Mouse (Mus musculus) CD4-positive, CD25-positive, alpha-beta regulatory T cell, adult 4 months (primary cell): ENCODE data around the gene Prkn. TPM values are rescaled to one million over a fixed set of nuclear protein-coding genes. Genes with fewer than 3 reads are reported as not detected.

Experiments used
- ATAC-seq: one replicate; pipeline ENCODE4 v1.8.0; 2017
- polyA plus RNA-seq, 2 experiments: library from polyadenylated mRNA; unstranded; fragments of 100-300 nt; shearing (Covaris generic); gene quantifications; one replicate each; pipeline ENCODE4 v1.2.1; 2017

The Prkn gene
- polyA plus RNA-seq, 2 experiments from 2014 or later, result 0.32 TPM; not detected in 1

DNA sequence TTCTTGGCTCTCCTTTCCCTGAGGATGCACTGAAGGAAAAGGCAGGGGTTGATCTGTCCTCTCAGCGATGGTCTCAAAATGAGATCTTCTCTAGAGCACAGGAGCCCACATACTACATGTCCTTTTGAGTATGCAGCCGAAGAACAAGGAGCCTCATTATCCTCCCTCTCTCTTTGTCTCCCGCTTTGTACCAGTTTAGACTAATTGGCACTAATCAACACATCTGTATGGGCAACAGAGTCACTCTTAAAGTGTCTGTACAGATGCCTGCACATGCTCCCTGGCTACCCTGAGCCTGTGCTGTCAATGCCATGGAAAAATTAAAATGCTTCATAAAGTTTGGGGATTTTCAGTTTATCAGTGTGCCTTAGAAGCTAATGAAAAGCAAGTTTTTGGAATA is 924.9 kb downstream of the Prkn start:
- no peak for ATAC-seq

DNA sequence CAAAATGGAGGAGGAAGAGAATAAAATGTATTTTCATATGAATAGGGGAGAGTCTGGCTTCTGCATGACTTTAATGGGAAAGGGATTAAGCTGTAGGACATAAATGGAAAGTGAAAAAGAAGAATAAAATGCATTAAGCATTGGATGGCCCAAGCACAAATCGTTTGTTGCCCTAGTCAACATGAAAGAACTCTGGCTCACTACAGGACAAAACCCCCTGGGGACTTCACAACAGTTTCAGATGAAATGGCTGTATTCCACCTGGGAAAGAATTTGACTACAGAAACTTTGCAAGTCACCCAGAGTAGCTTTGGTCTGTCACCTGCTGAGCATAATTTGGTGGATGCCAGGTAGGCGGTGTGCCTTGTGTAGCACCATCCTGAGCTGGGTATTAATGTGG is 925.4 kb downstream of the Prkn start:
- ATAC-seq, result no peak

DNA sequence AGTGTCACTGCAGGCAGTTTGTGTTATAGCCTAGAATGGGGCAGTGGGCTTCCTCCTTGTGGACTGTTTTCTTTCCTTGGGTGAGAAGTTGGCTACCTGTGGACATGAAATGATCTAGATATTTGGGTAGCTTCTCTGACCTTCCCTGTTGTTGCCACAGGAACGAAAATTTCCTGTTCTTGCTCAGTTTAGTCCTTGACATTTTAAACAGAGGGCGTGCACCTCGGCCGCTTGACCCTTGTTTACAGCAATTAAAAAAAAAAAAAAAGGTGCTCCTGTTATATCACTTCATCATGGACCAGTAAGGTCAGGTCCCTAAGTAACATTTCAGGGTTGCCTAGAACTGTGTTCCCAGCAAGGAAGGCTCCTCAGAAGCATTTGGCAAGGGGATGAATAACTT is 927.1 kb downstream of the Prkn start:
- no peak for ATAC-seq

DNA sequence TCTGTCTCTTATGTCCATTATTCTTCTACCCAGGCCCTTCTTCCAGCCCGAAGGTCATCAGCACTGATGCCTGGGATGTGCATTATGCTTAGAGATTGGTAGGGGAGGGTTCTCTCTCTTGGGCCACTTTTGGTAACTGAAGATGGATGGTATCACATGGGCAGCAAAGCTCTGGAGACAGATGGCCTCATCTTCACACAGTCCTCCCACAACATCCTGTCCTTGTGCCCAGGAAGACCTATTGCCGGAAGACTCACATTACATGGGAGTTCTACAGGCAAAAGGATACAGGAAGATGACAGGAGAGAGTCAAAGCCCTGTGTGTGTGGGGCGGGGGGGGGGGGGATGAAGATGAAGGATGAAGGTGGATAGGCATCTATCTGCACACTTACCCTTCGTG is 928.2 kb downstream of the Prkn start:
- ATAC-seq, result no peak

DNA sequence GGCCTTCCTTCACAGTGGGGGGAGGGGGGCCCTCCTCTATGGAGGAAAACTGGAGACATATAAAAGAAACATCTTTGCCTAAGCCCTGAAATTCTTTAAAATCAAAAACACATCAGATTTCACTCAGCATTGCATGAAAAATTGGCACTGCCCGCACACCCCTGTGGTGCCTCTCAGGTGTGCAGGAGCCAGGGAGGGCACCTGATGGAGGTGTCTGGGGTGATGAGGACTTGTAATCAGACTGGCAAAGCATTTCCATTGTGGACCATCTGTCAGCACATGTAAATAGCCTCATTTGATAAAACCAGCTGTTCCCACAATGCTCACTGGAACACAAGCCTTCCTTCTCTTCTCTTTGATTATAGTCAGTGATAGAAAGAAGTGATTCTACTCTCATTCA is 928.8 kb downstream of the Prkn start:
- no peak for ATAC-seq

DNA sequence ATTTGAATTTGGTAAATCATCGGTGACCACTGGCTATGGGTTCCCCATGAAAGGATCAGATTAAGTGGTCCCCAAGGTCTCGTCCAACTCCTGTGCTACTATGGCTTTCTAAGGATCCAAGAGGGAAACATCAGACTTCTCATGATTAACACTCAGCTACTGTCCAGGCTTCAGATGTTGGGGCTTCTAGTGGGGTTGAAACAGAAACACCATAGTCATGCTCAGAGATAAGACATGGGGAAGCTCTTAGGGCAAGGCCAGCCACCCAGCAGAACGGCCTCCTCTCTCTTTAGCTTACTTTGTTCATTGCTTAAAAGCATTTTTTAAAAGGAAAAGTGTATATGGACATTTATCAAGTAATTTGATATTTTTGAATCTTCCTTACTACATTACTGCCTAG is 929.3 kb downstream of the Prkn start:
- ATAC-seq, result no peak

DNA sequence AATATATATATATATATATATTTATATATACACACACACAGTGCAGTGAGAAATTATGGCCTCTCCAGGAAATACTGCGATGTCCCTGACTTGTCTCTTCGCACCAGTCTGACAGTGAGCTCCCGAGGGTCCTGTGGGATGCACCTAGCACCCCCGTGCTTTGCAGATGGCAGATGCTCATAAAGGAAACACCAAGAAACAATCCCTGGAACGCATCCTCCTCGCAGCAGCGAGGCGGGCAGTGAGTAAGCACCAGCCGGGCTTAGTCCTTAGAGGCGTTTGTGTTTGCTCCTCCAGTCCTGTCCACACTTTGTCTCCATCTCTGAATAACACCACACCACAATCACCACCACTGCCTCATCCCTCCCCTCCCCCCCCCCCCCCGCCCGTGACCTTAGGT is 939.4 kb downstream of the Prkn start:
- ATAC-seq, result no peak

DNA sequence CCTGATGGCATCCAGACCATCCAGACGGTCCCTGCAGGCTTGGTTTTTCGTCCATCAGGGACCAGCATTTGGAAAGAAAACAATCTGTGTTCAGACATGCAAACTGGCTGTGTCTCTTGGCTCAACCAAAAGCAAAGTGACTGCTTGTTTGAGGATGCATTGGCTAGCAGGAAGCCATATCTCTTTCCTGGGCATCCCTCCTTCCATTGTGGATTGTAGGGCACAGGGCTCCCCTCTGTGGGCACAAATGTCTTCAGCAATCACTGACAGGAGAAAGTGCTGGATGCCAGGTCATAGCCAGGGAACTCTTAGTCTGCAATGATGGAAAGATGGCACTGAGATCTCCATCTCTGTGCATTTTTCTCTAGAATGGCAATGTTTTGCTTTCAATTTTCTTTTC is 939.8 kb downstream of the Prkn start:
- ATAC-seq, result no peak

DNA sequence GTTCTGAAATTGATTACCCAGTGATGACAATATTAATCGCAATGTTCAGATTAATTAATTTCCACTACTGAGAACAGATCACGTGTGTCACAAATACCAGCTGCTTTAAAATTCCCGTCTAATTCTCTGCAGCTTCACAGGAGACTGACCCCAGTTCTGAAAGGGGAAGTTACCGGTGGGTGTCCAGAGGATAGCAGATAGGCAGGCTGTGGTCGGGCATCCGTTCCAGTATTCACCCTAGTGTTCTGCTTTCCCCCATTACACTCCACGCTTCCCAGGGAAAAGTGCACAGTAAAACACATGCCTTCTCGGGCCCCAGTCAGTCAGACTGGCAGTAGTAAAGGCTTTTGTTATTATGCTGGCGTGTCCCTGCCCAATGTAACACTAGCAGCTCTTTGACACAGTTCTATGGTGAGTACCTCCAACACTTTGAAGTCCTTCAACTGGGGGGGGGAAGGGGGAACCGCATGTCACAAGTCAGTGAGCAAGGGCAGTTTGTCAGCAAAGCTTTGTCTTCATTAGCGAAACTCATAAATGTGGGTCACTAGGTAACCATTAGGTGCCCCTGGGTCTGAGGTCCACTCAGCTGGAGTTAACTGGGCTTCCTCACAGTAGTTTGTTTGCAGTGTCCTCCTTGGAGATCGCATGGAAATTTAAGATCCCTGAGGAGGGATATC is 940.8 kb downstream of the Prkn start:
- no peak for ATAC-seq

DNA sequence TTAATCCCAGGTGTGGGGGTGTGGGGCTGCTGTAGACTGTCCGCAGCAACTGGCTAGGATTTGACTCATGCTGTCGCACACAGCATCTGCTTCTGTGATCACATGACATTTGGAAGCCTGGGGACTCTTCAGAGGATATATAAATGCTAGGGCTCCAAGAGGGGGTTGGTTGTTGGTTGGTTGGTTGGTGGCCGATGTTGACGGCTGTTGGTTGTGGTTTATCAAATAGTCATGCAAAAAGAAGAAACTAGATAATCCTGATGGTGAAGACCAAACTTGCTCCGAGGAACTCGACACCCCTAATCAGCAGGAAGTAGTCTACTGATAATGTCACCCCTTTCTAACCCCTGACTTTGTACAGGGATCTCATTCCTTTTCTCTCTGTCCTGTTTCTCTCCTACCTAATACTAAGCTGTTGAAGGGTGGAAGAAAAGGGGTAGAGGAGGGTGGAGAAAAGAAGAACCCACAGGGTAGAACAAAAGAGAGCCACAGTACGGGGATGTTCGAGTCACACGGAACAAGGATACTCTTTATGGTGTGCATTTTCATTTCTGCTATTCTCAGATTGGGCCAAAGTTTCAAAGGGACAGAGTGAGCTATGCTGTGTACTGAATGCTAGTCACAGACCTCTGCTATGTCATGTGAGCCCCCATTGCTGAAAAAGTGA is 948.2 kb downstream of the Prkn start:
- ATAC-seq, result no peak

DNA sequence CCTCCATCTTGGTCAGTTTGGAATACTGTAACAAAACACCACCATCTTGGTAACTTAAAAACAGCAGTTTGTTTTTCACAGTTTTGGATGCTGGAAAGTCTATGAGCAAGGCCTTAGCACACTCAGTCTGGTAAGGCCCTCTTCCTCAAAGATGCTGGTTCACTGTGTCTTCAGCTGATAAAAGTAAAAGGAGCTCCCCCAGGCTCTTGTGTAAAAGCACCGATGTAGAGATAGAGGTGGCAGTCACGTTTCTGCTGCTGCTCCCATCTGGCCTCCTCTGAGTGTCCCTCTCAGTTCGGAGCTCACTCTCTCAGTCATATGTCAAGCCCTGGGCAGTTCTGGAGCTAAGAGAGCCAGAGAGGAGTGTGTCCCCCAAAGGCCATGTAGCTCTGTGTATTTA is 955.8 kb downstream of the Prkn start:
- ATAC-seq, result no peak

DNA sequence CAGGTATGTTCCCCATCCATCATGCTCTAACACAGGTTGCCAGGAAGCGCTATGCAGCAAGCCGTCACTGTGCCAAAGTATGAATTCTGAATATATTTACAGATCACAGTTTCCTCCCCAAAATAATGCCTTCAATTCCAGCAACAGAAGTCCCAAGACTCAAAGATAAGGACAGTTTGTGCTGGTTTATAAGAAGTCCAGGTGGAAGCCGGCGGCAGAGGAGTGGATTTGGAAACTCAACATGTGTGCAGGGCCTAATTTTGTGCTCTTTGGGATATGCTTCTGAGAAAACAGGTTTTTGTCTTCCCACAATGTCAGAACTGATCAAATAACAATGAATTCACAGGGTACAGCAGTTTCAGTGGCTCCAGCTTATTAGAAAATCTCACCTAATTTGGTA is 961.0 kb downstream of the Prkn start:
- no peak for ATAC-seq

DNA sequence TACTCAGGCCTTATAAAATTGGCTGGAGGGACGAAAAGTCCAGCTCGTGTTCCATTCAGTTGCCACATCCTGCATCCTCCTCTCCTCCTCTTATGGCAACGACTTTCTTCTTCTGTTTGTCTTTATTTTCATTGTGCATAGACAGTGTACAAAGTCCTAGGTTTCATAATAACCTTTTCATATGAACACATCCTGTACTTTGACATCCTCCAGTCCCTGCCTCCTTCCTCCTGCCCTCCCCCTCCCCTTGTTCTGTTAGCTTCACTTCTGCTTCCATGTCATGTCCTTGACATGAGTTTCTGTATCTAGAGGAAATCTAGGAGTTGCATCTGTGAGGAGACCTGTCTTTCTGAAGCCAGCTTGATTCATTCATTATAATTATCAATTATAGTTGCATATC is 967.1 kb downstream of the Prkn start:
- ATAC-seq, result no peak

DNA sequence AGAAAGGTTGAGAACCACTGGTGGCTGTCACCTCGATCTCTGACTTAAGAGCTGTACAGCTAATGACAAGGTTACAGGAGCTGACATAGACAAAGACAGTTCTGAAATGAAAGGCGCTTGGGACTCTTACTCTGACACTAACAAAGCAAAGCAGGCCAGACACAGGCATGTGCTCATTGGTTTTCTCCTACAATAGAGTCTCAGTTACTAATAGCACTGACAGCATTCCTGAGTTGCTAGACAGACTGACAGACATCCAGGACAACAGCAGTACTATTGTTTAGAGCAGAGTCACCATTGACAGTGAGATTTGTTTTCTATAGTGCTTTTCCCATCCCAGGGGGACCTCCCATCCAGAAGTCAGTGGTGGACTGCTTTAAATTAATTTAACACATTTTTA is 977.7 kb downstream of the Prkn start:
- ATAC-seq, result no peak

DNA sequence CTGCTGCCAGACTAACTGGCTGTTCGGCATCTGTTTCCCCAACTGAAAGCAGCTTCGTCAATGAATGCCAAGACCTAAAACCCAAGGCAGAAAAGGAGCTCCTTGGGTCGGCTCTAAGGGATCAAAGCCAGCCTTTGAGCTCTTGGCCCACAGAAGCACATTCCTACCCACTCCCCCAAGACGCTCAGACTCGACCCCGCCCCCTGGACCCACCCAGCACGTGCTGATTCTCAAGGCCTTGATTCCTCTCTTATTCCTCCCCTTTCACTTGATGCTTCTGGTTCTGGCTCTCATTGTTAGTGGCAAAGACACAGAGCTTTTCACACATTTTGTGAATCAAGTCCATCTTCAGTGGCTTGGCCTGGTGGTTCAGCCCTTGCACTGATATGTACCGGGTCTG is 979.3 kb downstream of the Prkn start:
- ATAC-seq, result no peak

DNA sequence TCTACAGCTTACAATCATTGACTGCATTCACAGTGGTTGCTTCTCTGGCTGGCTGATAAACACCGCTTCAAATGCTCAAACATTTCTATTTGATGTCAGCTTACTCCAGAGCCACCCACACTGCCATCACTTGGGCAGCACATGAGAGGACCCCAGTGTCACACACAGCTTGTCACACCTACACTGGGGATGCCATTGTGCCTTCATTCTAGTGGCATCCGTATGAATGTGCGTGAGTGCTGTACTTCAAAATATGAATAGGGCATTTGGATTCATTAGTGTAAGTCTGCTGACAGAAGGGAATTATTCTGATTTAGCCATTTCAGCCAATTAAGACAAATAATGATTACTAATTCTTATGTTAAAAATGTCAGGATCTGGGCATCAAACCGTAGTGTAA is 980.6 kb downstream of the Prkn start:
- no peak for ATAC-seq

DNA sequence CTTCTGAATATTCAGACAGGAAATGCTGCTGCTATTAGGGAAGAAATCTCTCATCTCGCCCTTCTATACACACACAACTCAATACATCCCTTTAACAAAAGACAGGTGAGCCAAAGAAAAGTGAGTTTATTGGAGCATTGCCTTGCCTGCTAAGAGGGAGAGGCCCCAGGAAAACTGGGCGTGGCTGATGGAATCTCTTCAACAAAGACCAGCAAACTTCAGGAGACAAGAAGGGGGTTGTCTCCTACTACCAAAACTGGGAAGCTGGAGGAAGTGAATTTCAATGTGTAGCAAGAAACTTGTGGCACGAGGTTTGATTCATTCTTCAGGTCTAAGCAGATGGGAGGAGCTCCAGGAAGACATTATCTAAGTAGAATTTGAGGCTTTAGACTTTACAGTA is 989.3 kb downstream of the Prkn start:
- ATAC-seq, result no peak

DNA sequence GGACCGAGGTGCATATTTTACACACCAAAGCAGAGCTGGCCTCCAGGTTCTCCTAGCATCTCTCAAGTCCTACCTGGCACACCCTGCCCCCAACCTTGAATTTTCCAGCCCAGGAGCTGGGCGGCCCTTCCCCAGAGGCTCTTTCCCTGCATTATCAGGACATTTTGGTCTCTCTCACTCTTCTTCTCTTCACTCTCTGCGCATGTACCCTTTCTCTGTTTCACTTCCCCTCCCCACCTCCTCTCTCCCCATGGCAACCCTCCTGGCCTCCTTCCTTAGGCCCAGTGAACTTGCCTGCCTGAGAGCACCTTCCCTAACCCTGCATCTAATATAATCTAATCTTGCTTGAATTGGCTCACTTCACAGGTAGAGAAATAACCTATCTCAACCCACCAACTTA is 996.9 kb downstream of the Prkn start:
- ATAC-seq, result no peak

DNA sequence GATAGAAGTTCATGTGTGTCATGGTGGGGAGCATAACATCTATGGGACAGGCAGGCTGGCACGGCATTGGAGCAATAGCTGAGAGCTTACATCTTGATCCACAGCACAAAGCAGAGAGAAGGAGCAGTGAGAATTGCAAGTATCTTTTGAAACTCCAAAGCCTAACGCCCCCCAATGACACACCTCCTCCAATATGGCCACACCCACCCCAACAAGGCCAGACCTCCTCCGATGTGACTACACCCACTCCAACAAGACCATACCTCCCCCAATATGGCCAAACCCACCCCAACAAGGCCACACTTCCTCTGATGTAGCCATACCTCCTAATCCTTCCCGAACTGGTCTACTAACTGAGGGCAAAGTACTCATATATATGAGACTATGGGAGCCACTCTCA is 1004.3 kb downstream of the Prkn start:
- no peak for ATAC-seq

DNA sequence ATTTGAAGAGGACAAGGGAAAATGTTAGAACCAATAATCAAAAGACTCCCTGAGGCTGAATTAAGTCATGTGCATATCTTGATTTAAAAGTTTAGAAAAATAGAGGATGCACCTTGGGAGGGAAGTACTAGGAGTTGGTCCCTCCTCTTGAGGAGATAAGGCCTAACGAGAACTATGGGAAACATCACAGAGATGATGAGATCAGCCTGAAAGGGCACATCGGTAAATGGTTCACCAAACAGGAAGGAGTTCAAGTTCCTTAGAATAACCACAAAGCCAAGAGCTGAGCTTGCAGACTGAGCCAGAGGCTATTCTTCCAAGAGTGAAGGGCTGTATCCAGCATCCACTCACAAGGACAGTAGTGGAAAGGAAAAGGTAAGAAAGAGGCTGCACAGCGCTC is 1004.8 kb downstream of the Prkn start:
- no peak for ATAC-seq

DNA sequence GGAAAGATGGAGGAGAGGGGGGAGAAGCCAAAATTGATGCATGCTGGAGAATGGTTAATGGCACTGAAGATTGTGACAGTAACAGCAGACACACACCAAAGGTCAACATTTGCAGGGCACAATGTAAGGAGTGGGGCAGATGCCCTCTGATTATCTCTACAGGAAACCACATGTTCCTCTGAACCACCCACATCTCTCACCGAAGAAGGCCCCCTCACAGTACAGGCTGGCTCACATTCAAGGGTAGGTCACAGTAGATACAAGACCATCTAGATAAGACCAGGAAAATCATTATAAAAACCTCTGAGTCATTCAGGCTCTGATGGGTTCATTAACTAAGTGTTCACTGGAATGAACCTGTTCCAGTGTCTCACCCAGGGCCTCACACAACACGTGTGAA is 1005.3 kb downstream of the Prkn start:
- ATAC-seq, result no peak

DNA sequence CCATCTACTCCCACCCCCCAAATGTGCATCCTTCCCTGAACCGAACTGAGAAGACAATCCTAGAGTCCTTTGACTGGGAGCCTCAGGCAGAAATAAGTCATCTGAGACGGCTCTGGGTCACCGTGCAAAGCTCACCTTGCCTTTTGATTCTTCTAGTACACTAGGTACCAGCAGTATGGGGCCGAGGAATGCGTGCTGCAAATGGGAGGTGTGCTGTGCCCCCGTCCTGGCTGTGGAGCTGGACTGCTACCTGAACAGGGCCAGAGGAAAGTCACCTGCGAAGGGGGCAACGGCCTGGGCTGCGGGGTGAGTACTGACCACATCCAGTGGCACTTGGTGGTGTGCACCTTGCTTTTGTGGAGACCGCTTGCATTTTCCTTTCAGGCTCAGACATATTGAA is 1014.4 kb downstream of the Prkn start:
- no peak for ATAC-seq

DNA sequence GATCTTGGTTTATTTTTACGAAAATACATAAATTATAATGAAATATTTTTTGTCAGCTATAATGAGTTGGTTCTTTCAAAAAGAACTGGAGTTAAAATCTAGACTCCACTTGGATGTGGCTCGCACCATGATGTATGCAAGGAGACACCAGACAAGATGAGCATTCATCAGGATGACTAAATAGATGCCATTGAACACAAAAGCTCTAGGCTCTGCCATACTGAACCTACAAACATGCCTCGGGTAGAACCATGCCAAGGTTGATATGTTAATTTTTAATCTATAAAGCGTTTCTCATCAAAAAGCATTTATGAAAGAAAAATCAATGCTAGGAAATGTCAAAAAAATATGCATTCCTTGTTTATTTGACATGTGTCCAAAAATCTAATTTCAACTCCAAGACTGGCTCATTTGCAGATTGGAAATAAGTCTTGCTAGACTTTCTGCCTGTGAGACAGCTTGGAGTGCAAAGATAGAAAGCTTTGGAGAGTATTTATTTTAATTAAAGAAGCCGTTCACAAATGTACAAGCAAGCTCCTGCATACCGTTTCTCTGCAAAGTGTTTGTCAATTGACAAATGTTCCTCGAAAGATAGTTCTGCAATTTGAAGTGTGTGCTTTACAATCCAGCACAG is 1018.7 kb downstream of the Prkn start:
- no peak for ATAC-seq

DNA sequence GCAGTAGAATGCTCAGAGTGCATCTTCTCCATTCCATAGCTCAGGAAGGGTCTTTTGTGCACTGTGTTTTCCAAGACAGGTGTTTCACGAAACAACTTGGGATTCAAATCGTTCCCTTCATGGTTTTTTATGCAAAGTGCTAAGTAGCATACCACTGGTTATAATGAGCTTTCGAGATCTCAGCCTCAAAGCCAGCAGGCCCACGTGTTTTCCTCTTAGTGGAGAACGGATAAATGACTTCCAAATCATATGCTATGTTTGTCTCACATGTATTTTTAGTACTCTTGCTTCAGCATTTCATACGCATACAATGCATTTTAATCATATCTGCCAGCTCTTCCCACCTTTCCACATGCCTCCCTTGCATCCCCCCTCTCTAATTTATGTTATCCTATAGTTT is 1021.0 kb downstream of the Prkn start:
- no peak for ATAC-seq

DNA sequence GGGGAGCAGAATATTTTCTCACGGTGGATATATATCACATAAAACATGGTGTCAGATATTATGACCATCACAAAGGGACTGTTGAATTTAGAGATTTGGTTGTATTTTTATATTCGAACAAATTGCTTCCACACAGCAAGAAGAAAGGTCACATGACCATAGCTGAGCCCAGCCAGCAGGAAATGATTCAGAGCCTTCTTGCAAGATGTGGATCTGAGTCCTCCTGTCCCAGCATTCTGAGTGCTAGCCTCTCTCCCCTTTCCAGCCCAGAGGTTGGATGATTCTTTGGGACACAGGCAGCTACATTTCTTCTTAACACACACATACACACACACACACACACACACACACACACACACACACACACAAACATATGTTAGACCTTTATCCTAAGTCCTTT is 1022.2 kb downstream of the Prkn start:
- no peak for ATAC-seq
